Mouse (Mus musculus) CH12.LX (cell line): ENCODE measurements around the gene Dct.

Experiments
- BHLHE40 ChIP-seq: IDR thresholded peaks from 2 replicates; pipeline ENCODE4 v1.6.1; 2011; ENCODE audit warnings: mild to moderate bottlenecking, low read depth, low read length, improper control_type of control experiment
- CHD1 ChIP-seq: IDR thresholded peaks from 2 replicates; pipeline ENCODE4 v1.6.1; 2012; ENCODE audit warnings: low read depth, low read length, improper control_type of control experiment, inconsistent platforms
- CTCF ChIP-seq, 2 experiments: IDR thresholded peaks in 1 of 2; conservative IDR thresholded peaks in 1 of 2; 2 replicates each; pipeline ENCODE4 v1.5.1; 2011 to 2012; ENCODE audit warnings: low read depth in 2 of 2, low read length in 2 of 2, improper control_type of control experiment in 1 of 2, inconsistent platforms in 1 of 2, mild to moderate bottlenecking in 1 of 2, moderate library complexity in 1 of 2
- EP300 ChIP-seq: IDR thresholded peaks from 2 replicates; pipeline ENCODE4 v1.6.1; 2011; ENCODE audit warnings: low read length, improper control_type of control experiment
- HCFC1 ChIP-seq: IDR thresholded peaks from 2 replicates; pipeline ENCODE4 v1.6.1; 2012; ENCODE audit warnings: low read depth, mild to moderate bottlenecking, inconsistent platforms, low read length, improper control_type of control experiment
- MAFK ChIP-seq: IDR thresholded peaks from 2 replicates; pipeline ENCODE4 v1.6.1; 2011; ENCODE audit warnings: low read length, improper control_type of control experiment; ENCODE audit not compliant: insufficient replicate concordance
- MAZ ChIP-seq: IDR thresholded peaks from 2 replicates; pipeline ENCODE4 v1.6.1; 2012; ENCODE audit warnings: low read depth, mild to moderate bottlenecking, inconsistent platforms, low read length, improper control_type of control experiment, moderate library complexity
- RAD21 ChIP-seq: IDR thresholded peaks from 2 replicates; pipeline ENCODE4 v1.6.1; 2011; ENCODE audit warnings: low read depth, mild to moderate bottlenecking, low read length, improper control_type of control experiment, moderate library complexity
- RCOR1 ChIP-seq: conservative IDR thresholded peaks from 2 replicates; pipeline ENCODE4 v1.6.1; 2012; ENCODE audit warnings: low read depth, mild to moderate bottlenecking, inconsistent platforms, low read length, improper control_type of control experiment
- SIN3A ChIP-seq: IDR thresholded peaks from 2 replicates; pipeline ENCODE4 v1.6.1; 2012; ENCODE audit warnings: low read length, improper control_type of control experiment, inconsistent platforms
- USF1 ChIP-seq: IDR thresholded peaks from 2 replicates; pipeline ENCODE4 v1.6.1; 2014; ENCODE audit warnings: low read depth, mild to moderate bottlenecking, inconsistent platforms, low read length, improper control_type of control experiment
- ZKSCAN1 ChIP-seq: IDR thresholded peaks from 2 replicates; pipeline ENCODE4 v1.6.1; 2012; ENCODE audit warnings: low read depth, inconsistent platforms, low read length, improper control_type of control experiment, borderline replicate concordance

GRCm38 (mm10) chr14:118051975-118052630 lies at the start of gene Dct:
- TF ChIP-seq BHLHE40: no peak
- no peak for TF ChIP-seq HCFC1
- no peak for TF ChIP-seq RCOR1
- TF ChIP-seq USF1: no peak
- no peak for TF ChIP-seq SIN3A
- TF ChIP-seq MAZ: no peak
- TF ChIP-seq MAFK: no peak
- TF ChIP-seq CTCF (conservative IDR thresholded peaks at IDR 0.05 in 1 of 2, IDR thresholded peaks at IDR 0.05 in 1 of 2; ENCODE audit: low read depth in 2 of 2, low read length in 2 of 2): no peak
- TF ChIP-seq ZKSCAN1: no peak
- no peak for TF ChIP-seq EP300
- TF ChIP-seq CHD1: no peak
- no peak for TF ChIP-seq RAD21
